Mouse (Mus musculus): ENCODE results near the gene Prl7a1. TPM values are rescaled to one million over a fixed set of nuclear protein-coding genes. Genes with fewer than 3 reads are reported as not detected.

Gene Prl7a1
- not detected in 2 replicates for polyA plus RNA-seq (2015; fragmentation: Nextera tagmentation; extraction: Ambion mirVana)

GRCm38 (mm10) chr13:27642393-27642792, at the start of gene Prl7a1:
TSS of gene Prl7a1 (minus strand) at chr13:27642493.
- no peak within 1 kb of the TSS for H3K27ac ChIP-seq

DNA sequence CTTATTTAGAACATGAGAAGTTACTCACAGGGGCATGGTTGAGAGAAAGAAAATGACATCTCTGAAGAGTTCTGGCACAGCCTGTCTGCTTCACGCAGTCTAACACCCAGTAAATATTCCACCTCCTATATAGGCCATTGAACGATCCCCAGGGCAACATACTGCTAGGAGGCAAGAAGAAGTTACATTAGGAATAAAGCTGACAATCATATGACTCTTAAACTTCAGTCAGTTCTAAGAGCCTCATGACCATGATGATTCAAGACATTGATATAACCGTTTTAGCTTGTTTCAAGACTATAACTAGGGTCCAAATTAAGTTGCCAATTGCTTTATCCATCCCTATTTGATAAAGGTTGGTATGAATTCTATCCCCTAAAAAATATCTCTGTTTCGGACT, 25.6 kb upstream of the Prl7a1 start, which contains the start of gene Prl7a2:
TSS of gene Prl7a2 (minus strand) at position 101 of the 400 bp plus-strand sequence.
- Histone ChIP-seq H3K27me3 (no peaks in the 10 kb centered on the region), H3K4me1 (replicated peaks) (no peaks in the 10 kb centered on the region), H3K4me3 (replicated peaks) (no peak within 1 kb of the TSS), H3K4me2 (replicated peaks) (no peak within 1 kb of the TSS), H3K9me3 (no peaks in the 10 kb centered on the region), H3K27ac (no peak within 1 kb of the TSS), H3K9ac (replicated peaks) (no peak within 1 kb of the TSS), H3K36me3 (no peaks in the 10 kb centered on the region)
- 87% methylated on average over 4 of the region's 4 CpGs for WGBS
- ATAC-seq, result no peak

More at GRCm38 (mm10) chr13:27642393-27642792, at the start of gene Prl7a1:
- H3K27me3 ChIP-seq, result no peaks in the 10 kb centered on the region
- H3K4me1 ChIP-seq (replicated peaks), result no peaks in the 10 kb centered on the region
- H3K36me3 ChIP-seq, result no peaks in the 10 kb centered on the region
- no peak within 1 kb of the TSS for H3K4me3 ChIP-seq (replicated peaks)
- ATAC-seq, result no peak
- 95% methylated on average over 3 of the region's 3 CpGs for WGBS
- H3K4me2 ChIP-seq (replicated peaks), result no peak within 1 kb of the TSS
- no peak within 1 kb of the TSS for H3K9ac ChIP-seq (replicated peaks)
- no peaks in the 10 kb centered on the region for H3K9me3 ChIP-seq

- H3K4me1 ChIP-seq (replicated peaks), result no peaks in the 10 kb centered on the region
- H3K4me2 ChIP-seq (replicated peaks), result no peak overlapping the region
- H3K27ac ChIP-seq, result no peak overlapping the region
- H3K9me3 ChIP-seq, result no peaks in the 10 kb centered on the region
- no peak overlapping the region for H3K4me3 ChIP-seq (replicated peaks)
- H3K36me3 ChIP-seq, result no peaks in the 10 kb centered on the region
- no peak for ATAC-seq
- no peak overlapping the region for H3K9ac ChIP-seq (replicated peaks)
- 84% methylated on average over 2 of the region's 2 CpGs for WGBS
- no peaks in the 10 kb centered on the region for H3K27me3 ChIP-seq
Observed at GRCm38 (mm10) chr13:27660747-27661146, 18.5 kb upstream of the Prl7a1 start.

- no peak within 1 kb of the TSS for H3K9ac ChIP-seq (replicated peaks)
- WGBS, result 81% methylated on average over 4 of the region's 4 CpGs
- no peaks in the 10 kb centered on the region for H3K27me3 ChIP-seq
- no peaks in the 10 kb centered on the region for H3K36me3 ChIP-seq
- H3K4me3 ChIP-seq (replicated peaks), result no peak within 1 kb of the TSS
- H3K27ac ChIP-seq, result no peak within 1 kb of the TSS
- no peaks in the 10 kb centered on the region for H3K4me1 ChIP-seq (replicated peaks)
- H3K4me2 ChIP-seq (replicated peaks), result no peak within 1 kb of the TSS
- ATAC-seq, result no peak
- H3K9me3 ChIP-seq, result no peaks in the 10 kb centered on the region
Observed at GRCm38 (mm10) chr13:27610482-27610881, 31.8 kb downstream of the Prl7a1 start, which contains the start of gene Prl7b1. TSS of gene Prl7b1 (minus strand) at chr13:27610582.

Other genes starting within 250 kb of the Prl7a1 start
- gene Prl8a6, start 203.8 kb downstream of the Prl7a1 start, polyA plus RNA-seq (2015; fragmentation: Nextera tagmentation; extraction: Ambion mirVana), result not detected in 2 replicates
- not detected in 2 replicates for gene Prl8a8, start 129.3 kb downstream of the Prl7a1 start, polyA plus RNA-seq (2015; fragmentation: Nextera tagmentation; extraction: Ambion mirVana)
- not detected in 2 replicates for gene Prl8a9, start 77.9 kb downstream of the Prl7a1 start, polyA plus RNA-seq (2015; fragmentation: Nextera tagmentation; extraction: Ambion mirVana)
- gene Prl8a1, start 60.3 kb downstream of the Prl7a1 start, polyA plus RNA-seq (2015; fragmentation: Nextera tagmentation; extraction: Ambion mirVana), result not detected in 2 replicates
- gene Prl7b1, start 31.9 kb downstream of the Prl7a1 start, polyA plus RNA-seq (2015; fragmentation: Nextera tagmentation; extraction: Ambion mirVana), result not detected in 2 replicates
- not detected in 2 replicates for gene Prl7a2, start 25.5 kb upstream of the Prl7a1 start, polyA plus RNA-seq (2015; fragmentation: Nextera tagmentation; extraction: Ambion mirVana)
- gene Prl7d1, start 74.2 kb upstream of the Prl7a1 start, polyA plus RNA-seq (2015; fragmentation: Nextera tagmentation; extraction: Ambion mirVana), result not detected in 2 replicates
- not detected in 2 replicates for gene Prl7c1, start 138.3 kb upstream of the Prl7a1 start, polyA plus RNA-seq (2015; fragmentation: Nextera tagmentation; extraction: Ambion mirVana)
- gene Prl2a1, start 159.2 kb upstream of the Prl7a1 start, polyA plus RNA-seq (2015; fragmentation: Nextera tagmentation; extraction: Ambion mirVana), result not detected in 2 replicates
- not detected in 2 replicates for gene Prl2c1, start 206.8 kb upstream of the Prl7a1 start, polyA plus RNA-seq (2015; fragmentation: Nextera tagmentation; extraction: Ambion mirVana)

Measured in midbrain, embryonic 13.5 days (tissue).